Mouse (Mus musculus) liver, embryonic 16.5 days (tissue): Measurements from ENCODE around the gene Rln1. TPM values are rescaled to one million over a fixed set of nuclear protein-coding genes. Genes with fewer than 3 reads are reported as not detected.
A peak's percentile ranks its signal among the peaks of the same experiment; 100 is the strongest.

Experiments used
- ATAC-seq: fragments of 200-750 bp; cut with Nextera tagmentation; 2 replicates; pipeline ENCODE4 v1.8.0; 2017; ENCODE audit warnings: low read depth, mild to moderate bottlenecking, moderate number of reproducible peaks, moderate library complexity
- H3K27ac ChIP-seq: fragments of 300-500 bp; sonication (generic); 2 replicates; pipeline ENCODE4 v1.5.1; 2014; ENCODE audit warnings: mild to moderate bottlenecking, low read length
- H3K27me3 ChIP-seq: fragments of 300-500 bp; sonication (generic); 2 replicates; pipeline ENCODE4 v1.6.1; 2014; ENCODE audit warnings: low read depth, low read length, mixed read lengths; ENCODE audit not compliant: control insufficient read depth, insufficient read depth
- H3K36me3 ChIP-seq: fragments of 300-500 bp; sonication (generic); 2 replicates; pipeline ENCODE4 v1.6.1; 2014; ENCODE audit warnings: mild to moderate bottlenecking; ENCODE audit not compliant: control insufficient read depth, insufficient read depth
- H3K4me1 ChIP-seq: fragments of 300-500 bp; sonication (generic); 2 replicates; pipeline ENCODE4 v1.6.1; 2014; ENCODE audit warnings: low read depth, low read length, mixed read lengths; ENCODE audit not compliant: control insufficient read depth
- H3K4me2 ChIP-seq: fragments of 300-500 bp; sonication (generic); 2 replicates; pipeline ENCODE4 v1.6.1; 2014; ENCODE audit warnings: low read depth, low read length, mixed read lengths
- H3K4me3 ChIP-seq: fragments of 300-500 bp; sonication (generic); 2 replicates; pipeline ENCODE4 v1.5.1; 2014; ENCODE audit warnings: low read depth, mild to moderate bottlenecking, low read length
- H3K9ac ChIP-seq: fragments of 300-500 bp; sonication (generic); 2 replicates; pipeline ENCODE4 v1.6.1; 2014; ENCODE audit warnings: low read depth, low read length
- H3K9me3 ChIP-seq: fragments of 300-500 bp; sonication (generic); replicated peaks from 2 replicates; pipeline ENCODE4 v1.6.1; 2016; ENCODE audit warnings: low read length; ENCODE audit not compliant: control insufficient read depth
- WGBS: fragments of 180-500 bp; shearing (Covaris S2); extraction: QIAGEN DNeasy Blood & Tissue Kit; methylation state at CpG from one replicate; pipeline ENCODE4 v1.1.7; 2014; ENCODE audit not compliant: insufficient replicate concordance; 5-methylcytosine and 5-hydroxymethylcytosine counted together
- polyA plus RNA-seq: library from polyadenylated mRNA; unstranded; fragments of >200 nt; fragmentation: Nextera tagmentation; extraction: Ambion mirVana; gene quantifications from 2 replicates; pipeline ENCODE4 v1.2.1, GENCODE M21; 2015

Rln1 gene
- polyA plus RNA-seq, 1 experiment from 2014 or later: not detected

DNA sequence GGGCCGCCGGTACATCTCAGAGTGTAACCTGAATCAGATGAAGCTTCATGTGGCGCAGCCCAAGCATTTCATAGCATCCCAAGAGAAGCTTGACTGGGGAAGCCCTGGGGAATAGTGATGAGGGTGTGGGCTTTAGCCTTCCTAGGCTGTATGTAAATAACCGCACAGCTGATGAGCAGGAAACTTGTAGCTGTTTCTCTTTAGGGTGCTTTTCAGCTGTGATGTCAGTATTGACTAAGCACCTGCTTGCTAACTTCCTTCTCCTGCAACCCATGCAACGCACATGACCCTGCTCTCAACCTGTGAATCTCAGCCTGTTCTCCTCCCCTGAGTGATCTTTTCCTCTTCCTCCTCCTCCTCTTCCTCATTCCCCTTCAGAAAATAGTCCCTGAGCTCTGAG is 29.6 kb upstream of the Rln1 start:
- ATAC-seq: no peak
- H3K9ac ChIP-seq: no peak overlapping the region
- H3K27me3 ChIP-seq: no peaks in the 10 kb centered on the region
- H3K4me2 ChIP-seq: no peak overlapping the region
- H3K4me1 ChIP-seq: peaks cover 33% of the 10 kb centered on the region
- H3K4me3 ChIP-seq: no peak overlapping the region
- H3K27ac ChIP-seq: no peak overlapping the region
- H3K36me3 ChIP-seq: no peaks in the 10 kb centered on the region
- H3K9me3 ChIP-seq: no peaks in the 10 kb centered on the region
- 71% methylated on average over 5 of the region's 5 CpGs for WGBS

DNA sequence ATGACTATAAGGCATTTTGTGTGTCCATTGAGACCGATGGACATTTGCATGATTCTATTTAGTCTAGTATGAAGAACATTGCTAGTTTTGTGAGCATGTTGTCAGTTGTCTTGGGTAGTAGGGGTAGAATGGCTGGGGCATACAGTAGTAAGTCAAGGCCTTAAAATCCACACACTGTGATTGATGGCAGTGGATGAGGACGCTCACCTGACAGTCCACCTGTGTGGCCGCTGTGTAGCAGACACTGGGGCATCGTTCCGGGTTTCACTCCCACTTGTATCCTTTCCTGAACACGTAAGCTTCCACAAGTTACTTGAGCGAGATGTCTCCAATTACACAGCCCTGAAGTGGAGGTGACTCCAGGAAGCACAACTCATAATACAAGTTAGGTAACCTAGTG is 29.1 kb upstream of the Rln1 start:
- Histone ChIP-seq H3K4me1 (peaks cover 33% of the 10 kb centered on the region), H3K9me3 (no peaks in the 10 kb centered on the region), H3K4me2 (no peak overlapping the region), H3K27ac (no peak overlapping the region), H3K9ac (no peak overlapping the region), H3K36me3 (no peaks in the 10 kb centered on the region; the same call in 1 of the 2 replicates), H3K27me3 (no peaks in the 10 kb centered on the region), H3K4me3 (no peak overlapping the region)
- no peak for ATAC-seq
- 78% methylated on average over 7 of the region's 7 CpGs for WGBS

DNA sequence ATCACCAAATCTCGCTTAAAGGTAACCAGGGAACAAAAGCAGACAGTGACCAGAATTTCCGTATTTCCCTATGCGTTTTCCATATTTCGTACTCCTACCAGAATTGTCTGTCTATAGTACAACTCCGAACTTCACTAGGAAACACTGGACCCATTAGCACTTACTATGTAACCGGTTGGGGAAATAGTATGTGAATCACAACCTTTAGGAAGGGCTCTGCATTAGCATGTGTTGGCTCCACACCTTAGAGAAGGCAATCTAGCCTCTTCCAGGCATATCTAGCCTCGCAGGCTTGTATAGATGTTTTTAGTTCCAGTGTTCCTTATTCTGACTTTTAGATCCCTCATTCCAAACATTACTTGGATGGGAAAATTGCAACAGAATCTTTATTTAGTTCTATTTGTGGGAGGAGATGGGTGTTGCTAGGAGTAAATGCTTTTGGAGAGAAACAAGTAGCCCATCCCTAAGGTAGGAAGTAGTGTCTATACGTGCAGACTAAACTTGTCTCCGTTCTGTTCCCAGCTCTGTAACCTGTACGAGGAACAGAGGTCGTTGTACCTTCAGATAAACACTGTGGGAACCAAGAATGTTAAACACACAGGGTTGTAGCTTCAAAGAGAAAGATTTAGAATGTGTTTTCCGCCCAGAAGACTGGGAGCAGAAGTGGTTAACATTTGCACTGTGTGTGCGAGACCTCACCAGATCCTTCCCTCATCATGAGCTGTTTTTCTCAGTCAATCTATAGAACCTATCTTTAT is 27.9 kb upstream of the Rln1 start:
- WGBS: 29% methylated on average over 13 of the region's 13 CpGs
- H3K4me1 ChIP-seq: peaks cover 30% of the 10 kb centered on the region
- no peak for ATAC-seq
- no peaks in the 10 kb centered on the region; the same call in 1 of the 2 replicates for H3K36me3 ChIP-seq
- peak overlapping the region; percentile 92 for H3K4me2 ChIP-seq
- H3K27ac ChIP-seq: peak overlapping the region; percentile 67
- H3K27me3 ChIP-seq: no peaks in the 10 kb centered on the region
- peak overlapping the region; percentile 86 for H3K9ac ChIP-seq
- peak overlapping the region; percentile 76 for H3K4me3 ChIP-seq
- H3K9me3 ChIP-seq: no peaks in the 10 kb centered on the region

DNA sequence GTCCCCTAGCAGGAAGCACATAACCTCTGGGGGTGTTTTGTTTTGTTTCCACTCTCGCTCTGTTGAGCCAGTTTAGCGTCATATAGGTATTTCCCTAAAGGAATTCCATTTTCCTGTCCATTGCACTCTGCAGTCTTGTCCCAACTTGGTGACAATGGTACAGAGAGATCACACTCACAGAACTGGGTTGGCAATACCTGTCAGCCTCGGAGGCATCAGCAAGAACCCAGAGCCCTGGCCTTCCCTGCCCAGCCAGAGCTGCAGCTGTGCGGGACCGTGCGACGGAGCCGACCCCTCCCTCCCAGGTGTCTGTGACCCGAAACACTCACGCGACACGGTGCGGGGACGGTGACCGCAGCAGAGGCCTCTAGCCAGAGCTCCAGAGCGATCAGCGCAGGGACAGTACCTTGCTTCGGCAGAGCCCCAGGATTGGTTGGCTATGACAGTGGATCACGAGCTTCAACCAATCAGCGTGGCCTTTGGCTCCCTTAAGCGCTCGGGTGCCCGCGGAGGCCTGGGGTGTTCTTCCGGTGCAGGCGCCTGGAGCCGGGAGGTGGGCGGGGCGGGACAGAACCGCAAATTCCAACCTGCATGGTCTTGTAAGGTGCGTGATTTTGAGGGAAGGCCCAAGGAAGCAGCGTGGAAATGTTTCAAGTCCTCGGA is 27.1 kb upstream of the Rln1 start:
- 2% methylated on average over 33 of the region's 33 CpGs for WGBS
- Histone ChIP-seq H3K4me1 (peaks cover 27% of the 10 kb centered on the region), H3K36me3 (no peaks in the 10 kb centered on the region; the same call in 1 of the 2 replicates), H3K4me3 (peak overlapping the region; percentile 76), H3K9me3 (no peaks in the 10 kb centered on the region), H3K27me3 (no peaks in the 10 kb centered on the region), H3K27ac (peak overlapping the region; percentile 70), H3K4me2 (peak overlapping the region; percentile 92), H3K9ac (peak overlapping the region; percentile 86)
- ATAC-seq: peak; percentile 100

DNA sequence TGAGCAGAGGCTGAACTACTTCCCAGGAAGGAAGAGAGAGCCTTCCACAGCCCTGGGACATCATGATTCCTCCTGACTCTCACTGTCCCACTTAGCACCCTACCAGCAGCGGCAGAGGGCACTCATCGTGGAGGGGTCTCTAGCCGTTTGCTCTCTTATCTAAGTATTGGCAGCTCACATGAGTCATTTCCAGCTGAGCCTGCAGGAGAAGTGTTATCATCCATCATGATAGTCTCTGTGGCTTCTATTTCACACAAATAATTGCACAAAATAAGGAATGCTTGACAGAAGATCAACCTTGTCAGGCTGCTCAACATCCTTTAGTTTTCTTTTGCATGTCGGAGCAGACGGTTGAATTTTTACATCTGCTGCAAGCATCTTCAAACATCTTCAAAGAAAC is 25.8 kb upstream of the Rln1 start:
- Histone ChIP-seq H3K27ac (no peak overlapping the region), H3K9ac (no peak overlapping the region), H3K9me3 (no peaks in the 10 kb centered on the region), H3K4me3 (no peak overlapping the region), H3K36me3 (no peaks in the 10 kb centered on the region; the same call in 1 of the 2 replicates), H3K4me1 (peaks cover 23% of the 10 kb centered on the region), H3K4me2 (0 out of 2 replicates have a peak overlapping the region, but pooled peaks have one; percentile 92), H3K27me3 (no peaks in the 10 kb centered on the region)
- ATAC-seq: no peak
- WGBS: 30% methylated on average over 5 of the region's 5 CpGs

DNA sequence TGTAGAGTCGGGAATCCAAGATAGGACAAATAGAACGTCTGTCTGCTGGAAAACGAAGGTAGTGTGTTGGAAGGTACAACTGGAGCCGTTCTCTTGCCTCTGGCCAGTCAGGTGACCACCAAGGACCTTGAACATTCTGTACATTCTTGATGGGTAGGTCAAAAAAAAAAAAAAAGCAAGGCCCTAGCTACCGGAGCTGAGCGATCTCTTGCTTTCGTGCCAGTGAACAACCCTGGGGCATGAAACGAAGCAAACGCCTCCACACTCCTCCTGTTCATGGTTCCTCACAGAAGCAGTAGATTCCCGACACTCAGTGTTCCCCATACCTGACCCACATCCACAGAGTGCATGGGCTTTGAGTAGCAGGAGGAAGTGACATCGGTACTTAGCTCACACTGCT is 21.8 kb upstream of the Rln1 start:
- 74% methylated on average over 11 of the region's 11 CpGs for whole genome bisulfite sequencing
- no peak overlapping the region for H3K27ac ChIP-seq
- ATAC-seq: peak; percentile 35; the same call in 1 of the 2 replicates
- H3K9ac ChIP-seq: no peak overlapping the region
- H3K4me2 ChIP-seq: no peak overlapping the region
- no peaks in the 10 kb centered on the region; the same call in 1 of the 2 replicates for H3K36me3 ChIP-seq
- H3K27me3 ChIP-seq: no peaks in the 10 kb centered on the region
- no peaks in the 10 kb centered on the region for H3K9me3 ChIP-seq
- H3K4me1 ChIP-seq: peaks cover 16% of the 10 kb centered on the region
- H3K4me3 ChIP-seq: no peak overlapping the region

DNA sequence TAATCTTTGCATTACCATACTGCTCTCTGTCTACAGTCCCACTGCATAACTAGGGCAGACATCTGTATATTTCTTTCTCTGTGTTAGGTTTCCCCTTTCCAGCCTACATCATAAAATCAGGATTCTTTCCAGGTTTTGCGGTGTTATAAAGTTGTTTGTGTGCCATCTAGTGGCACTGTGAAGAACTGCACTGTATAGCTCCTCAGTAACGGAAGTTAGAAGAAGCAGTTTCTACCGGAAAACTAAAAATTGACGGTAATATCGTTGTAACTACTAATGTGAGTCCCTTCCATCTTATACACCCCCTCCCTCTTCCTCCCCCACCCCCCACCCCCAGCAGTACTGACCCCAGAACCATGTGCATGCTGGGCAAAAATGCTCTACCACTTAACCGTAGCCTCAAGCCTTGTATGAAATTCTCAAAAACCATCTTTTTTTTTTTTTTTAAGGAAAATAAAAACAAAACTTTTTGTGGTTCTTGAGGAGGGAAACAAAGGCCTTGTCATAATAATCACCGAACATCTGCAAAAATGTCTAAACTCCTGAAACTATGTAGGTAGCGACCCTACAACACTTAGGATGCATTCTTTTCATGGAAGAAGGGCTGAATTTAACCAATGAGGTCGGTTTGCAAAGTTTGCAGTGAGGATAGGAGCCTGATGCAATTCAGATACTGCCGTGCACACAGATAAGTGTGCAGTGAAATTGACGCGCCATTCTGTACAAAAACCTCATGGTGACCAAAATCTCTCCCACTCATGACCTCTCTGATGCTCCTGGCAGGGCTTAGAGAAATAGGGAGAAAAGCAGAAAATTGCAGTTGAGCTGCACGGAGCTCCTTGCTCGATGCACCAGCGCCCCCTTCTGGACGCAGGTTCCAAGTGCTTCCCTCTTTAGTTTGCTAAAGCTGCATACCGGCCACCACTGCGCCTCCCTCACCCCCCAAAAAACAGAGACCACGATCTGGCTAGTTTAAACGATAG is 20.7 kb upstream of the Rln1 start:
- ATAC-seq: peak; percentile 68
- Histone ChIP-seq H3K9ac (peak overlapping the region; percentile 18), H3K4me2 (peak overlapping the region; percentile 90), H3K27me3 (no peaks in the 10 kb centered on the region), H3K4me1 (peaks cover 5% of the 10 kb centered on the region), H3K4me3 (peak overlapping the region; percentile 59), H3K9me3 (no peaks in the 10 kb centered on the region), H3K27ac (peak overlapping the region; percentile 39; the same call in 1 of the 2 replicates), H3K36me3 (no peaks in the 10 kb centered on the region; the same call in 1 of the 2 replicates)
- 2% methylated on average over 20 of the region's 20 CpGs for WGBS

DNA sequence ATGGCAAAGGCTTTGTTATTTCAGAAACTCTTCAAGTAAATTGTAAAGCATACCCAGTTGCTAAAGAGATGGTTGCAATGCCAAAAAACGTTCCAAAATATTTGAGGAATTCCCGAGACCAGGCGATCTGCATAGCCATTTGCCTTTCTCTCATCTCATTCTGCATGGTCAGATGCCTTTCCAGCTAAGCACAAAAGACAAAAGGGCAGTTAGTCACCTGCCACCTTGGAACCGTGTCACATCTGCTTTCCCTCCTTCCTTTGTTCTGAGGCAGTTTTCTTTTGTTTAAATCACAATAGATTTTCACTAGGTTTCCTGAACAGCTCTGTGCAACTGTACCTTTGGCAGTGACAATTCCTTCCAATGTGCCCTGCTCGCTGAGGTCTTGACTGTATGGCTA is 16.5 kb upstream of the Rln1 start:
- Histone ChIP-seq H3K9me3 (no peaks in the 10 kb centered on the region), H3K27me3 (no peaks in the 10 kb centered on the region), H3K27ac (no peak overlapping the region), H3K36me3 (no peaks in the 10 kb centered on the region), H3K9ac (no peak overlapping the region), H3K4me3 (no peak overlapping the region), H3K4me1 (peaks cover 3% of the 10 kb centered on the region), H3K4me2 (no peak overlapping the region)
- ATAC-seq: no peak
- 65% methylated on average over 5 of the region's 5 CpGs for WGBS
